Mouse (Mus musculus) kidney, postnatal 25 days (tissue): ENCODE data around the gene Hoxd4.

Source experiments
- DNase-seq, 2 experiments: peaks; one replicate each; pipeline ENCODE4 v3.0.0; 2021; ENCODE audit warnings: mixed read lengths in 2 of 2

The Hoxd4 gene

GRCm38 (mm10) chr2:74707599-74707998, 4.1 kb upstream of the Hoxd4 start:
- no peak for DNase-seq

GRCm38 (mm10) chr2:74708676-74709075, 3.1 kb upstream of the Hoxd4 start:
- DNase-seq = peak; percentile 63 to 74

GRCm38 (mm10) chr2:74709465-74710419, 2.0 kb upstream of the Hoxd4 start:
- peak in 1 of 2 experiments; percentile 45 for DNase-seq

DNA sequence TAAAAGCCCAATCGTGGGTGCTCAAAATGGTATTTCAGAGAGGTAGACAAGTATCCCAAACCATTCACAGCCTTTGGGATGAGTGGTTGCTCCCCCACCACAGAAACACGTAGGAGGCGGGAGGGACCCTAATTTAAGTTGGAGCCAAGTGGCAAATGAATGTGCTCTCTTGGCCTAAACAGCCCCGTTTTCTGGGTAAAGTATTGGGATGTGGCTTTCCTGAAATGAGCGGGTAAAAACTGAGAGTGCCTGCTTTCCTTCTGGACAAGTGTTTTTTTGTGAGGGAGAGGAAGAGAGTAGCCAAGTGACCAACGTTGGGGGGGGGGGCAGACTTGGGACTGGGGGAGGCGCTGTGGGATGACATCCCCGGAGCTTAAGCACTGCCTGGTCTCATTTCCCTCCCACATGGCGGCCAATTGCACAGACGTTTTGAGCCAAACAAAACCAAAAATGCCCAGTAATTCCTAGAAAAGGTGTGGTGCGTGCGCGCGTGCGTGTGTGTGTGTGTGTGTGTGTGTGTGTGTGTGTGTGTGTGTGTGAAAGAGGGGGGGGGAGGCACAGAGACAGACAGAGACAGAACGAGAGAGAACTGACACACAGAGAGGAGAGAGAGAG, 693 bp upstream of the Hoxd4 start:
- DNase-seq = peak; percentile 58

GRCm38 (mm10) chr2:74713239-74714150, 1.8 kb downstream of the Hoxd4 start:
- DNase-seq = peak in 1 of 2 experiments; percentile 47

GRCm38 (mm10) chr2:74714156-74714789, 2.5 kb downstream of the Hoxd4 start:
- DNase-seq = peak in 1 of 2 experiments; percentile 59

- DNase-seq = peak; percentile 62 to 77
These were observed 3.2 kb downstream of the Hoxd4 start for GRCm38 (mm10) chr2:74714881-74715280.

DNA sequence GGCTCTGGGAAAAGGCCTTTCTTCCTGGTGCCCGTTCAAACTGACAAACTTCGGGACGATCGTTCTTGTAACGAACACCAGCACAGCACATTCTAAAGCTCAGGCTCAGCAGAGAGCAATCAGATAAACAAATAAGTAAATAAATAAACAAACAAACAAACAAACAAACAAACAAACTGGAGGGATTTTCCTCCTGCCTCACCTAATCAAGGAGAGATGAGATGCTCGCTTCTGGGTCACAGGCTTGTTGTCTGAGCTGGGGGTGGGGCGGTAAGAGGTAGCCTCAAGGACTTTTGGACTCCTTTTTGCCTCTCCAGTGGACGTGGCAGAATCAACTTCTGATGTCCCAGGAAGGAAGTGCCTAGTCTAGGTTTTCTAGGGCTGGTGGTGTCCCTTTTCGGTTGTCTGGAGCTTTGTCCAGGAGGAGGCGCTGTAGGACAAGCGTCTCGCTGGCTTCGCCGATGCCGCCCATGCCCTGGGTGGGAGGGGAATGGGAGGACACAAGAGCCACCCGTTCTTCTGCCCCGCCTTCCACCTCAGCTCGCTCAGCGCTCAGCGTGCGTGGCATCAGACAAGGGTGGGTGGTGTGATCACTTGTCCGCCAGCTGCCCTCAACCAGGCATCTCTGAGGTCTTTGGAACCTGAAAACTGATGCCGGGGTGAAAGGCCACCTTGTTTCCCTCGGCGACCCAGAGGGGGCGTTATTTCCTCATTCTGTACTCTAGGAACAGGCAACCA, 3.9 kb downstream of the Hoxd4 start:
- DNase-seq = peak; percentile 94 to 96

- no peak for DNase-seq
These were observed 8.7 kb downstream of the Hoxd4 start for GRCm38 (mm10) chr2:74720384-74720783.

GRCm38 (mm10) chr2:74720955-74721491, 9.3 kb downstream of the Hoxd4 start:
- DNase-seq = no peak

DNA sequence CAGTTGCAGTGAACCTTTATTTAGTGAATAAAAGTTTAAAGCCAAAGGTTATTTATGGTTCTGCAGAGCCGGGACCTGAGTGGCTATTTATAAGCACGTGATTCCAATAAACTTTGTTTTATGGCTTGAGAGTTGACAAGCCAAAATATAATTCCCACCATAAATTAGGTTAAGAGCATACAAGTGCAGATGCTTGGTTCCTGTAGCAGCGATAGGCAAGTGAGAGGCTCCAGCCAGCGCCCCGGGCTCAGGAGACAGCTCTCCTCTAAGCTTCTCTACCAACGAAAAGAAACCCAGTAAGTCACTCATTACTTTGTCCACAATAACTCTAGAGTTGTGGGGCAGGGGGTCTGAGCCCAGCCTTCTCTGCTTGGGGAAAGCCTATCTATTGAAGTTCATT, 10.2 kb downstream of the Hoxd4 start:
- DNase-seq = no peak

GRCm38 (mm10) chr2:74722949-74723348, 11.2 kb downstream of the Hoxd4 start:
- DNase-seq = no peak

- peak; percentile 60 to 71 for DNase-seq
These were observed 12.7 kb downstream of the Hoxd4 start for GRCm38 (mm10) chr2:74724244-74725015.

DNA sequence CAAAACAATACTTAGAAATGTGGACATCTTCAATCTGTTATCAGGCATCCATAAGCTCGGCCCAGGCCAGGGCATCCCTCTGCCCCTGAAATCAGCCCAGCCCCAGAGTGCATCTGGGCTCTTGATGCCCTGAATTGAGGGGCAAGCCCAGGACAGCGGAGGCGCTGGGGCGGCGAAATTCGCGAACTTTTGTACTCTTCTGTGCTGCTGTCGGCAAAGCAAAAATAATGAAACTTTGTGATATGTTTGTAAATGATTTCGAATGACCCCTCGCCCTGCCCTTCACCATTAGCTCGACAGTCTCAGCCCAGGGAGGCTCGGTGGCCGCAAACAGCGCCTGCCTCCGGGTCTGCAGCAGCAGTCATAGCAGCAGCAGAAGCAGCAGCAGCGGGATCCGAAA, 13.4 kb downstream of the Hoxd4 start:
- peak in 1 of 2 experiments; percentile 34 for DNase-seq

DNA sequence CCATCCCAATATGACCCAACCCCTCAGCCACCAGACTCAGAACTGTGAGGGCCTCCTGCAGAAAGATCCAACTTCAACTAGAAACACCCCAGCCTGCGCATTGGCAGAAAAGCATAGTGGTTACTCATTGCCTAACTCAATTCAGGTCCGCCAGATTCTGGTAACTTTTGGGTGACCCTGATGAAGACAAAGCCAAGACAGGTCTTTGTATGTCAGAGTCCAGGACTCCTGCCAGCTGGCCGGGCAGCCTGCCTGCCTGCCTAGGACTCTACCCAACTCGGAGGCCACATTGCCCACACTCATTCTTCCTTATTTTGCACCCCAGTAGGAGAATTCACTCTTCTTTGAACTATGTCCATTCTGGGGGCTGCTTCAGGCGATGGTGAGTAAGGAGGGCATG, 14.8 kb downstream of the Hoxd4 start, which contains the start of gene Gm28230:
Gene Gm28230 (plus strand): TSS at position 178 of the 400 bp plus-strand sequence.
- DNase-seq = peak; percentile 77 to 79

GRCm38 (mm10) chr2:74726973-74727639, 15.4 kb downstream of the Hoxd4 start:
- DNase-seq = peak in 1 of 2 experiments; percentile 47

GRCm38 (mm10) chr2:74727640-74728302, 16.0 kb downstream of the Hoxd4 start:
- DNase-seq = no peak

- no peak for DNase-seq
These were observed 16.6 kb downstream of the Hoxd4 start for GRCm38 (mm10) chr2:74728303-74728680.

DNA sequence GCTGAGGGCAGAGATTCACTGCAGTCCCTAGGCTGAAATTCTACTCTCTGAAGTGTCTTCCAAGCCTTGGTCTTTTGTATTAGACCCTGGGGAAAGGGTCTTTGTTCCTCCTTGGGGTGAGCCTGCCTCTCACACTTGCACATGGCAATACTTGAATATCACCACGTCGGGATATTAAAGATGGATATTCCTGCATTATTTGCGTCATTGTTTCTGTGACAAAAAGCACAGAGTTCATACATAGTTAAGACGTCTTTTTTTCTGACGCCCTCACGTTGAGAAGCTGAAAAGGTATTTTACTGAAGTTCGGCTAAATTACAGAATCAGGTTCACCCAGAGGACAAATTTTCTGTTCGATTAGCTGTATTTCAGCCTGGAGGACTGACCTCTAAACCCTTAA, 18.6 kb downstream of the Hoxd4 start:
- no peak for DNase-seq
